Mouse (Mus musculus) frontal cortex, postnatal 10 days (tissue): ENCODE data around the gene Gm26920.
"Not testable (repeated sequence)": the region's sequence is repeated elsewhere in the genome, so short reads cannot be mapped to it uniquely, and the experiment has no call there.

ENCODE experiments used
- DNase-seq, 2 experiments: peaks; one replicate each; pipeline ENCODE4 v3.0.0; 2022; ENCODE audit warnings: low spot score in 2 of 2, mixed read lengths in 1 of 2

Gm26920 gene

DNA sequence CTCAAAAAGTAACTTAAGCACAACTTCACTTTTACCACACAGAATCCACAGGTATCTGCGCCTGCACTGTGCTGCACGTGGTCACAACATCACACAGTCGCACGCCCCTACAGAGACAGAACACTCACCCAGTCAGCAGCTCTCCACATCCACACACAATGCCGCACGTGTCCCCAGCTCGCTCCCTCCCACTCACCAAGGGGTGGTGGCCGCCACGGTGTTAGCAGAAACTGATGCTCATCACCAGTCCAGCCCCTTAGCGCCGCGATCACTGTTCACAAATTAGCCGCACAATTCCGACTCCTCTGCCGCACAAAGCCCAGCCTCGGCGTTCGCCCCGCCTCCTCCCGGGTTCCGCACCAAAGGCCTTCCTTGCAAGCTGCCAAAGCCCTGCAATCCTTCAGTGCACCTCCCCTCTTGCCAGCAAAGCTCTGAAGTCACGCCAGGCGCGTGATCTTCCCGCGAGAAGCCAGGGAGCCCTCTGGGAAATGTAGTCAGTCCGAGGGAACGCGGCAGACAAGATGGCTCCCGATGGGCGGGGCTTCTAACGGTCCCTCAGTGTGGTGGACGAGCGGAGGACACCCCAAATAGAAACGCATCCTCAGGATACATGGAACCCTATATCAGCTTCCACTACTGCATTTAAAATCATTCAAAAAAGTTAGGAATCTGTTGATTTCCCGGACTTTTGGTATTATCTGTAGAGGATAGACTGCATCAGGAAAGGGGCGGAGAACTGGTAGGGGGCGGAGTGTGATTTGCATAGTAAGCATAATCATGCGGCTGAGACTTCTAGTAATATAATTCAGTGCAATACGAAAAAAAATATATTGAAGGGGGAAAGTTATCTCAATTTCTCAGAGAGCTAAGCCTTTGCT is at the start of gene Gm26920, which contains the start of gene Zfp566:
Gene Gm26920 (minus strand): TSS at position 319 of the 878 bp plus-strand sequence.
Gene Zfp566 (minus strand): TSS at position 436 of the 878 bp plus-strand sequence.
- DNase-seq: peak; percentile 93 to 94

GRCm38 (mm10) chr7:30136826-30137225 is 46.6 kb upstream of the Gm26920 start:
- no peak for DNase-seq

- no peak for DNase-seq
Observed at GRCm38 (mm10) chr7:30132396-30132795, 42.2 kb upstream of the Gm26920 start.

- DNase-seq: no peak
Observed at GRCm38 (mm10) chr7:30129900-30130299, 39.7 kb upstream of the Gm26920 start.

DNA sequence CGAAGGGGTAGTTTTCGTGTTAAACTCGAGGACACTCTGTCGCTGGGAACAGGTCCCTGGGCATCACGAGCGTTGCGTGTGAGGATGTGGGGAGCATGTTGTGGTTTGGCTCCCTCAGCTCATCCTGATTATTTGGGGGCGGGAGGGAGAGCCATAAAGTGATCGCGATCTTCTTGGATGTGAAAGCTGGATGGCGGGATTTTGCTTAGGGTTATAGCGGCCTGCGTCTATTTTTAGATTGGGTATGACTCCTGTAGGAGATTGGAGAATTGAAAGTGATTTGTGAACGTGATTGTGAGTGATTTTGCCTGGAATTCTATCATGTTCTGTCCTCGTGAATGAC is 31.9 kb upstream of the Gm26920 start:
- DNase-seq: no peak

DNA sequence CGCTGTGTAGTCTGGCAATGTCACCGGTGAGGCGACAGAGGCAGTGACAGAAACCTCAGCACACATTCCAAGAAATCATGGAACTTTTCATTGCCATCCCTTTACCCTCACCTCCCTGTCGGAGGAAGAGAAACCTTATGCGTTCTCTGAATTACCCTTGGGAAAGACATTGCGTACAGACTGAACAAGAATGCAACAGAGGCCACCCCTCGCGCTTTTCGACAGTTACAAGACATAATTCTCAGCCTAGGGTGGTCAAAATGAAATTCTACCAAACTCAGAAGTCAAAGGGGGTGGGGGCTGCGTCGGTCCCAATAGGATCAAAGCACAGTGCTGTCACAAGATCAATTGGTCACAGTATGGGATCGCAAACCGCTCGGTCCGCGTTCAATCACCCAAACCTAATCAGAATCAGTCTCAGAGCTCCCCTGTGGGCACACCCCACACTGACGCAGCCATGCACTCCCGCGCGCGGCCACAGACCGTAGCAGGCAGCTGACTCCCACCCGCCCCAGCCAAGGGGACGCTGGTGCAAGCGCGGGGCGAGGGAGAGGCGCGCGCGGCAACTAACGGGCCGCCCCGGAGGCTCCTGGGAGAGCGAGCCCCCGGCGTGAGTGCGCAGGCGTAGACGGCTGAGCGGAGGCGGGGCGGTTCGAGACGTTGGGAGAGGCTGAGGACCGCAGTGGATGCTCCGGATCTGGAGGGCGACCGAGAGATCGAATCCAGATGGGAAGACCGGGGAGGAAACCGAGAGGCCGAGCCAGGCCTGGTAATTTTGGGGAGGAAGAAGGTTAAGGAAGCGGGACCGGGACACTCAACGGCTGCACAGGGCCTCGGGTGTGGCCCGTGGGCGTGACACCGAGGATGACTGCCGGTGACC is 31.3 kb upstream of the Gm26920 start, which contains the start of gene Zfp382:
Gene Zfp382 (plus strand): TSS at position 635 of the 880 bp plus-strand sequence.
- peak; percentile 83 to 88 for DNase-seq

DNA sequence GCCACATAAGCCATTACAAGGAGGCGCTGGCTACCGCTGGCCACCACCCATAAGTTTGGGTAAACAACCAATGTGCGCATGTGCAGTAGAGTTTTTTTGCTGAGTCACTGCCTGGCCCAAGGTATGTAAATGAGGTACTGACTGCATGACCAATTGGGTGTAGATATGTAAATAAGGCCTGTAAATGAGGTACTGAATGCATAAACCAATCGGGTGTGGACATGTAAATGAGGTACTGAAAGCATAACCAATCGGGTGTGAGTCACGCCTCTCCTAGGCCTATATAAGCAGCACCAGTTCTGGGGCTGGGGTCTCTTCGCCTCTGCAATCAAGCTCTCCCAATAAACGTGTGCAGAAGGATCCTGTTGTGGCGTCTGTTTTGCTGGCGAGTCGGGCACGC is 27.7 kb upstream of the Gm26920 start:
- not testable (repeated sequence) for DNase-seq

- DNase-seq: no peak
Observed at GRCm38 (mm10) chr7:30116076-30116475, 25.9 kb upstream of the Gm26920 start.

DNA sequence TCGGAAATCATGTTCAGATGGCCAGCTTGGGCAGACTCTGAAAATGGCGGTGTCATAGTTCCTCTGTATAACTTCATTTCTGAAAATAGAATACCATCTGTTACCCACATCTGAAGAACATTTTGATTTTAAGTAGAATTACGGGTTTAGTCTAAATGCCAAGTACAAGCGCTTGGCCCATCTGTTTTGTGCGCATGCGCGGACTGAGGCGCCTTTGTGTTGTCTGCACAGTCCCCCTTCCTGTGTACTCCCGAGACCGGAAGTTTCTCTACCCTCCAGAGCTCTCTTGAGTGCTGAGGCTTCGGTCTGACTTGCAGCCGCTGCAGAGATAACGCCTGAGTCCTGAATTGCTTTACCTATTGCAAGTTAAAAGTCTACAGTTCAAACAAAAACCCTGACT is 9.1 kb upstream of the Gm26920 start:
- DNase-seq: peak; percentile 62 to 73

GRCm38 (mm10) chr7:30095551-30096125 is 5.4 kb upstream of the Gm26920 start:
- DNase-seq: no peak

GRCm38 (mm10) chr7:30094646-30095429 is 4.6 kb upstream of the Gm26920 start, which contains the start of gene Zfp260:
TSS of gene Zfp260 (plus strand) at chr7:30094777.
- DNase-seq: peak; percentile 85 to 87

DNA sequence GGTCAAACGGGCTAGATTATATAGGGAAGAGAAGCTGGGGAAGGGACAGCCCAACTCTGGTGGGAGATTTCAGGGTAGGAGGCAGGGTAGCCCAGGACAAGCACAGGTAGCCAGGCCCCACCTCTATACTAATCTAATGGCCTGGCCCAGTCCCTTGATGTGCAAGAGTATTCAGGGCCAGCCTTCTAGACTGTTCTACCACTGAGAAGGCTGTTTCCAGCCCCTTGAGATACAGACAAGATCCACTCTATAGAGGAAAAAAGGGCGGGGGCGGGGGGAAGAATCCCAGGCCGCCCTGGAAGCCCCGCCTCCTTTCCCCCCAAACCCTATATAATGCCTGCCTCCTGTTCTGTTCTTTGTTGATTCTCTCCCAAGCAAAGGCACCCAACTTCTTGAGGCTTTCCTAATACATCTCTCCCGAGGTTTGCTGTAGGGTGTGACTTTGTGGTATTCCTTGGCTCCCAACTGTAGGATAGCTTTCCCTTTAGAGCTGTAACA is 3.8 kb upstream of the Gm26920 start:
- no peak for DNase-seq

DNA sequence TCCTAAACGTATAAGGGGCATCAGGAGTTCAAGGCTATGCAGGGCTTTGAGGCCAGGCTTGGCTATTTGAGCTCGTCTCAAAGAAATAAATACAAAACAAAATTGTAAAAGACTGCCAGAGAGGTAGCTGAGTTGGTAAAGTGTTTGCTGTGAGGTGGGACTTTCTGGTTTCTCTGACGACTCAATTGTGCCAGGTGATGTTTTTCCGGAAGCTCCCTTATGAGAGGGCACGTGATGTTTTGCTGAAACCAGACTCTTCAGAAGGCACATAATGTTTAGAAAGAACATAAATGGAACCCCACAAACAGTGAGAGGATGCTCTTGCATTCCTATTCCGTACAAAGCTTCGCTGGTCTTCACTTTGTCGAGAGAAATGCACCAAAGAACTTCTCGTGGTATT is 2.5 kb upstream of the Gm26920 start:
- no peak for DNase-seq

DNA sequence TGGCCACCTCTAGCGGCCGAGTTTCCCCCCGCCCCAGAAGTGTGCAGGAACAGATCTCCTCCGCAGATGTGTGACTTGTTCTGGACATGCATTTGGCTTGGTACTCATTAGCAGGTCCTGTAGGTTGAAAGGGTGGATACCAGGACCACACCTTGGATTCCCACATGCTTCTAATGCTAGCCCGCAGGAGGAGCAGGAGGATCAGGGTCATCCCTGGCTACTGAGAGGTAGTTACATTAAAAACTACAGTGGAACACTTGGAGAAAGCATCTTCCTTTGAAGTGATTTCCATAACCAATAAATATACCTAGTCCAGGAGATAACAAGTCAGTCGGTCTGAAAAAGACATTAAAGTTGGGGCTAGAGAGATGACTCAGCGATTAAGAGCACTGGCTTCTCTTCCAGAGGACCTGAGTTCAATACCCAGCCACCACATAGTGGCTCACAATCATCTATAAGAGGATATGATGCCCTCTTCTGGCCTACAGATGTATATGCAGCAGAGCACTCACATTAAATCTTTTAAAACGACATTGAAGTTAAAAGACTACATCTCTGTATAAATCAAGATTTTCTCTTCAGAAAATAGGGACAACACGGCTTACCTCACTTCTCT is 868 bp upstream of the Gm26920 start:
- DNase-seq: no peak

- no peak for DNase-seq
Observed at GRCm38 (mm10) chr7:30089405-30089804, 805 bp downstream of the Gm26920 start.

DNA sequence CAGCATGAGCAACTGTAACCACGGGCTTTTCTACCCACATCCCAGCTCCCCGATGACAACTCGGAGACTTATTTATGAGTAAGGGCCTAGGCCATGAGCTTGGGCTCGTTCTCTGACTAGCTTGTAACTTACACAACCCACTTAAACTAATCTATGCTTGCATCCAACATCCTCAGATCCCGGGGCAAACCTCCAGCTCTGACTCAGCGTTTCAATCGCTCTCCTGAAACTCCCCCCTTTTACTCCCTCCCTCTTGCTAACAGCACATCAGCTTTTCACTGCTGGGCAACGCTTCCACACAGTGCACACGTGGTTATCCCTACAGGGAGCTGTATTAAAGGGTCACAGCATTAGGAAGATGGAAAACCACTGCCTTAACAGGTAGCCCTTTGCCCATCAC is 3.7 kb downstream of the Gm26920 start:
- DNase-seq: no peak

DNA sequence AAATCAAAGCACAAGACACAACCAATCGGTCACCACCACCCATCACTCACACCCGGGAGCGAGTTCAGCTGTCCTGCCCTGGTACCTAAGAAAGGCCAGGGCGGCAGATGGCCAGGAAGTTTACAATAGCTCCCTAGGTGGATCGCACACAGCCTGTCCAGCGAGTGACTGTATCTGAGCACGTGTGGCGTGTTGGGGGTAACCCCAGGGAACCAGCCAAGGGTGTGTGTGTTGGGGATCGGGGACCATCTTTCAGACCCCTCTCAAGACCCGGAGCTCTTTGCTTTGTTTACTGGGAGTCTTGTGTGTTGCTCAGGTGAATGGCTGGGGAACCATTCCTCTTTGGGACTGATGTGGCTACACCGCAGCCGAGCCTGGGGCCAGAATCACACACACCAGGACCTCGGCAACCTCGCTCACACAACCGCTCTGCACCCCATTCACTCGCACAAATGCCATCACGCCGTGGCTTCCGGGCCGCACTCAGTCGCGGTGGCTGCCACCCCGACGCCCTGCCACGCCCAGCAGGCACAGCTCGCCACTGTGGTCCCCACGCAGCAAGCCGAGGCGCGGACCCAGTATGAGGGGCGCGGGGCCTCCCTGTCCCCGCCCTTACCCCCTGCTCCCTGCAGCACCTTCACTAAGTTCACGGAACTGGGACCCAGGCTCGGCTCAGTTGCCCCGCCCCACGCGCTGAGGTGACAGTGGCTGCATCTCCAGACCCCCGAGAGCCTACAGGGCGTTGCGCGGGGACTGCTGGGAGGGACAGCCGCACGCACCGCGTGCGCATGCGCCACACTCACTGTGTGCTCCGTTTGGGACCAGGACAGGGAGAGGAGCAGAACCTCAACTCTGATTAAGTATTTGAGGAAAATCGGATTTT is 17.8 kb downstream of the Gm26920 start, which contains the start of gene Zfp82:
Gene Zfp82 (minus strand): TSS at position 755 of the 883 bp plus-strand sequence.
- peak; percentile 49 to 78 for DNase-seq

DNA sequence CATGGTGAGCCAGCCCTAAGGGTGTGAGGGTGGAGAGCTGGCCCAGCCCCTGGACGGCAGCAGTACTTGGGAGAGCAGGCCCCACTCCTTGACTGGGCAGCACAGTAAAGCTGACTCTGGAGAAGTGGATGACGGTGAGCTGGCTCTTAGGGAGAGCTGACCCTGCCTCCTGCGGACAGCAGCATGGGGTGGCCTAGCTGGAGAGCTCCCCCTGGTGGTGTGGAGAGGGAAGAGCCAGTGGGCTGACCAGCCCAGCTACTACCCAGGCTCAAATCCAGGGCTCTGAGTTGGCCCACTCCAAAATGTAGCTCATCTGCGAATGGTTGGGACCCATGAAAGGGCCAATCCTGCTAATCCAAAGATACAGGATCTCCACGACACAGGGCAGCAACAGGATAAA is 25.6 kb downstream of the Gm26920 start:
- DNase-seq: no peak

DNA sequence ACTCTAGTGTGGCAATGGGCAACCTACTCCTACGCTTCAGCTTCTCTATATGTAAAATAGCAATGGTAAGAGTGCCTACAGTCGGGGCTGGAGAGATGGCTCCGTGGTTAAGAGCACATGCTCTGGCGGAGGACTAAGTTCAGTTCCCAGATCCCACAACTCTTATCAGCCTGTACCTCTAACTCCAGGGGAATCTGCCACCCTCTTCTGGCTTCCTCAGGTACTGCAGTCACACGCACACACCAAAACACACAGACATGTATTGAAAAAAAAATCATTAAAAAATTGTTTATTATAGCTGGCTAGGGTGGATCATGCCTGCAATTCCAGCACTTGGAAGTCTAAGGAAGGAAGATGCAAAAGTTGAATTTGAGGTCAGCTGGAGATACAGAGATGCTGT is 27.7 kb downstream of the Gm26920 start:
- DNase-seq: no peak
